Mouse (Mus musculus): ENCODE measurements around the gene Hnrnpul1. TPM values are rescaled to one million over a fixed set of nuclear protein-coding genes. Genes with fewer than 3 reads are reported as not detected.

The Hnrnpul1 gene
- polyA plus RNA-seq, 1 experiment from 2014 or later, result 67.6 TPM

GRCm38 (mm10) chr7:25780021-25780420 lies 25.5 kb upstream of the Hnrnpul1 start:
- no peaks in the 10 kb centered on the region for H3K27me3 ChIP-seq
- H3K4me1 ChIP-seq (replicated peaks), result peaks cover 20% of the 10 kb centered on the region
- no peak for ATAC-seq (ENCODE audit: insufficient number of reproducible peaks, insufficient read depth, low FRiP score, low TSS enrichment, low read depth)
- peaks cover 64% of the 10 kb centered on the region for H3K36me3 ChIP-seq
- H3K27ac ChIP-seq, result no peak overlapping the region
- WGBS, result 87% methylated on average over 5 of the region's 5 CpGs
- H3K9me3 ChIP-seq, result no peaks in the 10 kb centered on the region
- H3K9ac ChIP-seq (replicated peaks), result no peak overlapping the region
- no peak overlapping the region for H3K4me3 ChIP-seq (replicated peaks)
- no peak overlapping the region for H3K4me2 ChIP-seq

GRCm38 (mm10) chr7:25768229-25768628 lies 13.7 kb upstream of the Hnrnpul1 start:
- Histone ChIP-seq H3K9me3 (no peaks in the 10 kb centered on the region), H3K9ac (replicated peaks) (no peak overlapping the region), H3K27ac (no peak overlapping the region), H3K27me3 (no peaks in the 10 kb centered on the region), H3K4me3 (replicated peaks) (no peak overlapping the region), H3K36me3 (peaks cover 99% of the 10 kb centered on the region), H3K4me2 (no peak overlapping the region), H3K4me1 (replicated peaks) (no peaks in the 10 kb centered on the region)
- ATAC-seq (ENCODE audit: insufficient number of reproducible peaks, insufficient read depth, low FRiP score, low TSS enrichment, low read depth), result no peak
- 87% methylated on average over 5 of the region's 5 CpGs for WGBS

- no peak for ATAC-seq (ENCODE audit: insufficient number of reproducible peaks, insufficient read depth, low FRiP score, low TSS enrichment, low read depth)
- H3K27me3 ChIP-seq, result no peaks in the 10 kb centered on the region
- no peaks in the 10 kb centered on the region for H3K4me1 ChIP-seq (replicated peaks)
- H3K9me3 ChIP-seq, result no peaks in the 10 kb centered on the region
- H3K4me2 ChIP-seq, result no peak overlapping the region
- no peak overlapping the region for H3K9ac ChIP-seq (replicated peaks)
- WGBS, result 84% methylated on average over 6 of the region's 6 CpGs
- peaks cover 98% of the 10 kb centered on the region for H3K36me3 ChIP-seq
- H3K27ac ChIP-seq, result no peak overlapping the region
- no peak overlapping the region for H3K4me3 ChIP-seq (replicated peaks)
Measured at GRCm38 (mm10) chr7:25766108-25766507, 11.6 kb upstream of the Hnrnpul1 start.

- Histone ChIP-seq H3K9ac (replicated peaks) (no peak overlapping the region), H3K9me3 (no peaks in the 10 kb centered on the region), H3K27ac (0 out of 2 replicates have a peak overlapping the region, but pooled peaks have one; percentile 24), H3K4me1 (replicated peaks) (no peaks in the 10 kb centered on the region), H3K27me3 (no peaks in the 10 kb centered on the region), H3K4me2 (no peak overlapping the region), H3K4me3 (replicated peaks) (no peak overlapping the region), H3K36me3 (peaks cover 93% of the 10 kb centered on the region)
- 59% methylated on average over 5 of the region's 5 CpGs for WGBS
- no peak for ATAC-seq (ENCODE audit: insufficient number of reproducible peaks, insufficient read depth, low FRiP score, low TSS enrichment, low read depth)
Measured at GRCm38 (mm10) chr7:25764221-25764620, 9.7 kb upstream of the Hnrnpul1 start.

- H3K9me3 ChIP-seq, result no peaks in the 10 kb centered on the region
- no peaks in the 10 kb centered on the region for H3K4me1 ChIP-seq (replicated peaks)
- H3K36me3 ChIP-seq, result peaks cover 91% of the 10 kb centered on the region
- H3K4me3 ChIP-seq (replicated peaks), result no peak overlapping the region
- ATAC-seq (ENCODE audit: insufficient number of reproducible peaks, insufficient read depth, low FRiP score, low TSS enrichment, low read depth), result no peak
- H3K4me2 ChIP-seq, result no peak overlapping the region
- 65% methylated on average over 11 of the region's 11 CpGs for WGBS
- no peaks in the 10 kb centered on the region for H3K27me3 ChIP-seq
- H3K27ac ChIP-seq, result 0 out of 2 replicates have a peak overlapping the region, but pooled peaks have one; percentile 24
- H3K9ac ChIP-seq (replicated peaks), result no peak overlapping the region
Measured at GRCm38 (mm10) chr7:25763678-25764077, 9.1 kb upstream of the Hnrnpul1 start.

GRCm38 (mm10) chr7:25761354-25761753 lies 6.8 kb upstream of the Hnrnpul1 start:
- no peak overlapping the region for H3K9ac ChIP-seq (replicated peaks)
- no peaks in the 10 kb centered on the region for H3K9me3 ChIP-seq
- no peak overlapping the region for H3K27ac ChIP-seq
- H3K27me3 ChIP-seq, result no peaks in the 10 kb centered on the region
- no peak overlapping the region for H3K4me3 ChIP-seq (replicated peaks)
- H3K36me3 ChIP-seq, result peaks cover 73% of the 10 kb centered on the region
- no peaks in the 10 kb centered on the region for H3K4me1 ChIP-seq (replicated peaks)
- WGBS, result 90% methylated on average over 10 of the region's 10 CpGs
- H3K4me2 ChIP-seq, result no peak overlapping the region
- ATAC-seq (ENCODE audit: insufficient number of reproducible peaks, insufficient read depth, low FRiP score, low TSS enrichment, low read depth), result no peak

GRCm38 (mm10) chr7:25756011-25756410 lies 1.5 kb upstream of the Hnrnpul1 start:
- Histone ChIP-seq H3K9ac (replicated peaks) (peak overlapping the region; percentile 54), H3K27ac (peak overlapping the region; percentile 99), H3K27me3 (no peaks in the 10 kb centered on the region), H3K9me3 (no peaks in the 10 kb centered on the region), H3K4me2 (peak overlapping the region; percentile 95), H3K4me1 (replicated peaks) (peaks cover 19% of the 10 kb centered on the region), H3K4me3 (replicated peaks) (peak overlapping the region; percentile 93), H3K36me3 (peaks cover 37% of the 10 kb centered on the region)
- peak; percentile 49 for ATAC-seq (ENCODE audit: insufficient number of reproducible peaks, insufficient read depth, low FRiP score, low TSS enrichment, low read depth)
- WGBS, result under 1% methylated on average over 18 of the region's 18 CpGs

GRCm38 (mm10) chr7:25755468-25755833 lies 894 bp upstream of the Hnrnpul1 start:
- H3K4me2 ChIP-seq, result peak overlapping the region; percentile 95
- H3K27me3 ChIP-seq, result no peaks in the 10 kb centered on the region
- H3K36me3 ChIP-seq, result peaks cover 37% of the 10 kb centered on the region
- H3K27ac ChIP-seq, result peak overlapping the region; percentile 99
- H3K9me3 ChIP-seq, result no peaks in the 10 kb centered on the region
- H3K4me1 ChIP-seq (replicated peaks), result peaks cover 19% of the 10 kb centered on the region
- WGBS, result under 1% methylated on average over 15 of the region's 15 CpGs
- ATAC-seq (ENCODE audit: insufficient number of reproducible peaks, insufficient read depth, low FRiP score, low TSS enrichment, low read depth), result peak; percentile 43
- H3K4me3 ChIP-seq (replicated peaks), result peak overlapping the region; percentile 93
- peak overlapping the region; percentile 54 for H3K9ac ChIP-seq (replicated peaks)

- Histone ChIP-seq H3K27ac (peak overlapping the region; percentile 99), H3K9me3 (no peaks in the 10 kb centered on the region), H3K36me3 (peaks cover 40% of the 10 kb centered on the region), H3K4me1 (replicated peaks) (peaks cover 19% of the 10 kb centered on the region), H3K4me3 (replicated peaks) (peak overlapping the region; percentile 93), H3K9ac (replicated peaks) (peak overlapping the region; percentile 97), H3K4me2 (peak overlapping the region; percentile 95), H3K27me3 (no peaks in the 10 kb centered on the region)
- no peak; the same call in 1 of the 2 replicates for ATAC-seq (ENCODE audit: insufficient number of reproducible peaks, insufficient read depth, low FRiP score, low TSS enrichment, low read depth)
- under 1% methylated on average over 30 of the region's 30 CpGs for WGBS
Measured at GRCm38 (mm10) chr7:25754439-25754737, 169 bp downstream of the Hnrnpul1 start.

- Histone ChIP-seq H3K27me3 (no peaks in the 10 kb centered on the region), H3K9ac (replicated peaks) (peak overlapping the region; percentile 97), H3K4me2 (peak overlapping the region; percentile 95), H3K27ac (peak overlapping the region; percentile 99), H3K4me3 (replicated peaks) (peak overlapping the region; percentile 93), H3K4me1 (replicated peaks) (peaks cover 19% of the 10 kb centered on the region), H3K36me3 (peaks cover 44% of the 10 kb centered on the region), H3K9me3 (no peaks in the 10 kb centered on the region)
- 0 out of 2 replicates have a peak, but pooled peaks have one; percentile 0 for ATAC-seq (ENCODE audit: insufficient number of reproducible peaks, insufficient read depth, low FRiP score, low TSS enrichment, low read depth)
- WGBS, result under 1% methylated on average over 46 of the region's 46 CpGs
Measured at GRCm38 (mm10) chr7:25753643-25754438, 716 bp downstream of the Hnrnpul1 start.

- no peaks in the 10 kb centered on the region for H3K27me3 ChIP-seq
- peak overlapping the region; percentile 95 for H3K4me2 ChIP-seq
- H3K9ac ChIP-seq (replicated peaks), result peak overlapping the region; percentile 97
- peaks cover 19% of the 10 kb centered on the region for H3K4me1 ChIP-seq (replicated peaks)
- no peaks in the 10 kb centered on the region for H3K9me3 ChIP-seq
- H3K27ac ChIP-seq, result no peak overlapping the region
- no peak for ATAC-seq (ENCODE audit: insufficient number of reproducible peaks, insufficient read depth, low FRiP score, low TSS enrichment, low read depth)
- peak overlapping the region; percentile 93 for H3K4me3 ChIP-seq (replicated peaks)
- H3K36me3 ChIP-seq, result peaks cover 45% of the 10 kb centered on the region
Measured at GRCm38 (mm10) chr7:25753076-25753475, 1.5 kb downstream of the Hnrnpul1 start.

GRCm38 (mm10) chr7:25746844-25747243 lies 7.7 kb downstream of the Hnrnpul1 start:
- peaks cover 99% of the 10 kb centered on the region for H3K36me3 ChIP-seq
- no peaks in the 10 kb centered on the region for H3K9me3 ChIP-seq
- no peak overlapping the region for H3K9ac ChIP-seq (replicated peaks)
- no peaks in the 10 kb centered on the region for H3K27me3 ChIP-seq
- H3K4me1 ChIP-seq (replicated peaks), result peaks cover 2% of the 10 kb centered on the region; the same call in 1 of the 2 replicates
- no peak for ATAC-seq (ENCODE audit: insufficient number of reproducible peaks, insufficient read depth, low FRiP score, low TSS enrichment, low read depth)
- no peak overlapping the region for H3K4me3 ChIP-seq (replicated peaks)
- WGBS, result 85% methylated on average over 3 of the region's 3 CpGs
- no peak overlapping the region for H3K27ac ChIP-seq
- H3K4me2 ChIP-seq, result no peak overlapping the region
